Mouse (Mus musculus) kidney, adult 8-10 months (tissue): ENCODE results near the gene Gja4.

Experiments used
- DNase-seq, 2 experiments: peaks; one replicate each; pipeline ENCODE4 v3.0.0; 2022

Gja4 gene

DNA sequence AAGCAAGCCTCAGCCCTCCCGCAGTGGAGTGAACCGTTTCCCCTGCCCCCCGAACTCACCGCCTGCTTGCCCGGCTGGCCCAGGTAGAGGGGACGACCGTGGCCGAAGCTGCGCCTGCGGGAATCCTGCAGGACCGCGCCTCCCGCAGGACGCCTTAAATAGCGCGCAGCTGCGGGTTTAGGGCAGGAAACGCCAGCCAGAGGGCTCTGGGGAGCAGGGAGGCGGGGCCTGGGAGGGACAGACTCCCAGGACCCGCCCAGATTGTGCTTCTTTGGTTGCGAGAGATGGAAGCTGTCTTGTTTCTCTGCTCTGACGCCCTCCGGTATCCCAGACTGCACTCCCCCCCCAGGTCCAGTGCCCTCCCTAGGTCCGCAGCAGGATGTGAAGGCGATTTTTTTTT lies at the start of gene Gja4:
TSS of gene Gja4 (minus strand) at position 179 of the 400 bp plus-strand sequence.
- peak; percentile 61 to 72 for DNase-seq

DNA sequence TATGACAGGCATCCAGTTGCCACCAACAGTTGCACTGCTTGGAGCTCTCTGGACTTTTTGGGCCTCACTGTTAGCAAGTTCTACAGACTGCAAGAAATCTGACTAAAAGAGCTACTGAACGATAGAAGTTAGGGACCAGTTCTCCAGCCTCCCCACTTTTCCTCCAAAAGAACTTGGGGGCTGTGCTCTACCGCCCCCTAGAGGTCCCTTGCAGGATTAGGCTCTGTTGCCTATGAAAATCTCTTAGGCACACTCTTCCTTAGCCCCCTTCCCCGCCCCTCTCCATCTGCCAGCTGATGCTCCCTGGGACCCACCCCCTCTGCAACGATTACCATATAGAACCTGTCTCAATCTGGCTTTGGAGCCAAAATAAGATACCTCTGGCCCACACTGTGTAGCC lies 49.5 kb upstream of the Gja4 start:
- DNase-seq: no peak

DNA sequence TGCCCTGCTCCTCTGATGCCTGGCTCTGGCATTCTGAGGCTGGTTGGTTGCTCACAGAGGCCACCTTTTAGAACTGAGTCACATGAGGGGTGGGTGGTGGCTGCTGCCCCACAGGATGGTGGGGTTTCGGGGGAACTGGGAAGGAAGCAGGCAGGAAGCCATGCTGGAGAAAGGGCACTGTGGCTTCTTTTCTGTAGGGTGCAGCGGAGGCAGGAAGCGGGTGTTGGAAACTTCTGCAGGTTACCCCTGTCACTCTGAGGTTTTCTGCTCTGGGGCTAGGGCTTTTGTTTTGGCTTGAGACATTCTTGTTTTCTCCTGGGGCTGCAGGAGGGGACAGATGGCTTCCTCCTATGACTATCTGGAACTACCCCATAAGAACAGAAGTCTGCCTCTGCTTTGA lies 48.7 kb upstream of the Gja4 start:
- DNase-seq: no peak

DNA sequence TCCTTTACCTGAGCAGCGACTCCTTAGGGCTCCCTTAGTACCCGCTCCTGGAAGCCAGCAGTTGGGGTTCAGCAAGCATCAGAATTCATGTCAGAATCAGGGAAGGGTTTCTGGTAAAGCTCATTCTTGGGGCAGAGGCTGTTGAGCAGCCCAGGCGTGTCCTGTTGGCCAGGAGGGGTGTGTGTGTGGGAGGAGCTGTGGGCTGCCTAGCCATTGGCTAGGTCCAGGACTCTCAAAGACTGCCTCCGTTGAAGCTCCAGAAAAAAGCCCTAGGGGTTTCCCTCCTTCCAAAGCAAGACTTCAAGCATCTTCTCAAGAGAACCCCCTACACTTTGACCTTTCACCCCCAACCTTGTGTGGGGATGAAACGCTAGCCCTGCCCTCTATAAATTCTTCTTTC lies 44.2 kb upstream of the Gja4 start, which contains the start of gene Gjb5:
TSS of gene Gjb5 (minus strand) at position 164 of the 400 bp plus-strand sequence.
- no peak for DNase-seq

DNA sequence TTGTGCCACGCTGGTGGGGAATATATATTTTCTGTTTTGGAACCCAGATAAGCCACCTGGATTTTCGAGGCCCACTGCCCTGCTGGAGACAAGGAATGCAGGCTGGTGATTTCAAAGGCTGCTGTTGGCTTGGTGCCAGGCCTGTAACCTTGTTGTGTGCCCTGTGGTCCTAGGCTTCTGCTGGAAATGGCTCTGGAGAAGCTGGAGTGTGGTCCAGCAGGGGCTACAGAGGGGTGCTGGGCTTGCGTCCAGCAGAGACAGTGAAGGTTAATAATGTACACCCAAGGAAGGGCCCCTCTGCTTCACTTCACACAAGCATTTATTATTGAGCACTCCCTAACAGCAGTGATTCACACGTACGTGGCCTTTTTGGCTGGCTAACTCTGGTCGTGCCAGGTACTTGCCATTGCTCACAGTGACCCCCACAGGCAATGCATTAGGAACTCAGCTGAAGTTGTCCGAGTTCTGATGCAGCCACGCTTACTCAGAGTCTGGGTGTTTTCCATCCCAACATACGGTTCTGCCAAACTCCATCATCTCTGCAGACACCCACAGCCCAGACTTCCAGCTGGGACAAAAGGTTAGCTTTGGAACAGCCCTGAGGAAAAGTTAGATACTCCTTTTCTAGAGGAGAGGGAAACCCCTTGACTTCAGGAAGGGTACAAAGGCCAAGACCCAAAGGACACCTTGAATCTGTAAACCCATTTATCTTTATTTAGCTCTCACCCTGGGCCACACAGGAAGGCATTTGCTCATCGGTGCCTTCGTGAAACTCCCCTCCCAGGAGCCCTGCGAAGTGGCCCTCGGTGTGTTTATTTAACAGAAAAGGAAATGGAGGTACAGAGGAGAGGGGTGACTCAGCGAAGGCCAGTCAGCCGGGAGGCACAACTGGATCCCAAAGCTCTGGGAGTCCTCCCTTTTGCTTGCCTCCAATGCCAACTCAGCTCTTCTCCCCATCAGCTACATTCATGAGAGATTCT lies 41.0 kb upstream of the Gja4 start:
- DNase-seq: peak; percentile 4 to 9

DNA sequence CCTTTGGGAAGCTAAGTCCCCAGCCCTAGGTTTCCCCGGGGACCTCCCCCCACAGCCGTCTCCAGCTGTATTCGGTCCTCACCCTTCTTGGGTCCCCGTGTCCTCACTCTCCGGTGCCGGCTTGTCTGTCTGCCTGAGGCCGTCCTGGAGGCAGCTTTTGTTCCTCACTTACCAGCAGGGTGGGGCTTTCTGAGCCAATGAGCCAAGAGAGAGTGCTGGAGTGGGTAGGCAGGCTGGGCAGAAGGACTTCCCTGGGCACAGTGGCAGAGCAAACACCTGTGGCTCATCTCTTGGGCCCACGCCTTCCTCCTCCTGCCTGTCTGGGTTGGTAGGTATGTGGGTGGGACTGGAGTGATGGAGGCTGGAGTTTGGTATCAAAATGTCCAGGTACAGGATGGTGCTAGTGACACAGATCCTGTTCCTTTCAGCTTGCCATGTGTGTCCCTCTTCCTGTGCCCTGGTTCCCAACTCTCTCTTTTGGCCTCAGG lies 40.2 kb upstream of the Gja4 start, which contains the start of gene Gjb4:
TSS of gene Gjb4 (minus strand) at position 131 of the 488 bp plus-strand sequence.
- DNase-seq: no peak

DNA sequence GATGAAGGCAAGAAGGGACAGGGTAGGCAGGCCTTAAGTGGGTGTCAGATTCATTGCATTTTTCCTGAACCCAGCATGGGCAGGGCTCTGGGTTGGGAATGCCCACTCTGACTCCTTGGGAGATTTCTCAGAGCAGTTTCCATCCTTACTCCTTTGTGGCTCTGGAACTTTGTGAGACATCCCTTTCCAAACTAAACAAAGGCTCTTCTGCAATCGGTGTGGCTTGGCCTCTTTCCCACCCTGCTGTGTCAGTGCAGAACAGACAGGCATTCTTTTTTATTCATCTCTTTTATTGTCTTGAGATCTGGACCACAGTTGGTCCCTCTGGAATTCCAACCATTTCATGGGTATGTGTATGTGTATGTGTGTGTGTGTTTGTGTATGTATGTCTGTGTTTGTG lies 38.8 kb upstream of the Gja4 start:
- no peak for DNase-seq

DNA sequence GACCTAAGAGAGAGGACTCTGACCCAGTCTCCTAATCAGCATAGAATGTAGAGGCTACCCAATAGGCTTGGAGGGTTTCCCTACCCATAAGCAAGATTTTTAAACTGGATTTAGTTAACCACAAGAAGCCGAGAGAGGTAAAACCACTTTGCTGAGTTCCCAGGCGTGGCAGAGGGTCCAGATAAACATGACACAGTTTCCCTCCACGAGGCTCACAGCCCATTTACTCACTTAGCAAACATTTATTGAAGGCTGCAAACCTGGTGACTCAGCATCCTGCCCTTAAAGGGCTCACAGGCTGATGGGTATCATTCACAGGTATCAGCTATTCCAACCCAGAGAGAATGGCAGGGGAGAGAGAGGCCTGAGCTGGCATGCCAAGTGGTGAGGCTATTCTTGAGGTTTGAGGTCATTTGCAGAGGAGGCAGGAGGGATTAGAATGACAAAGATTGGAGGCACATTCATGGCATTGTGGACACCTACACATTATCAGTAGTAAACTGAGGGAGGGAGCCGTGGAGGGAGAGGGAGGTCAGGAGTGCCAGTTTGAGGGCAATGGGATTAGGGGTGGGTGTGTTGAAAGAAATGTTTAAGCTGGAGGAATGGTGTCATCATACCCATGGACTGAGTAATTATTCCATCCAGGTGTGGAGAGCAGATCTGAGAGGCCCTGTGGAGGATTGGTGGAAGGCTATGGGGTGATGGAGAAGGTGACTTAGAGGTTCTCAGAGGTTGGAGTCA lies 35.9 kb upstream of the Gja4 start:
- DNase-seq: no peak

DNA sequence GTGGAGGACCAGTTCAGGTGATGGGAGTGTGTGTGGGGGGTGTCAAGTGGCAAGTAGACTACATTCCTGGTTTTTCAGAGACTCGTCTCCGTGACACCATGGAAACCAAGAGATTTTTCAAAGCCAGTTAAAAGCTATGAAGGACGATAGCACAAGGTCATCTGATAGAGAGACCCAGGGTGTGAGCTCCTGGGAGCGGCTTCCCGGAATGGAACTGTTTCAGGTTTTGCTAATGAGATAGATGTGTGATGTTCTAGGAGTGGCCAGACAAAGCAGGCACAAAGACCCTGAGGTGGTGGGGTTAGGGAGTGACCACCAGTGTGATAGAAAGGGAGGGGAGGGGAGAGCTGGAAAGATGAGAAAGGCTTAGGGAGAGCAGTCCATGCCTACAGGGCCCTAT lies 31.2 kb upstream of the Gja4 start:
- DNase-seq: no peak

DNA sequence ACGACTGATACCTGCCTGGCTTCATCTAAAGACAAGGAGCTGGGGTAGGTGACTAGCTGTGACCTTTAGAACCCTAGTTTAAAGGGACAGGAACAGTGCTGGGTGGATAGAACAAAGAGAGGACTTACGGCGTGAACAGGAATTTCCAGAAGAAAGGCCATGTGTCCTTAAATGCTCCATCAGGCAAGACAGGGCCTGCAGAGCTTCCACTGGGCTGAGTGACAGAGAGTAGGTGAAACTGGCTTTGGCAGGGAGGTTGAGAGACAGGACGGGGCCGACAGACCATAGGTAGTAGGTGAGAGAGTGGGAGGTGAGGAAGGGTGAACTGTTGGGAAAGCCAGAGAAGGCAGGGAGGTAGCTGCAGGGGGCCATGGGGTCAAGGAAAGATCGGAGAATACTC lies 27.5 kb upstream of the Gja4 start:
- no peak for DNase-seq

DNA sequence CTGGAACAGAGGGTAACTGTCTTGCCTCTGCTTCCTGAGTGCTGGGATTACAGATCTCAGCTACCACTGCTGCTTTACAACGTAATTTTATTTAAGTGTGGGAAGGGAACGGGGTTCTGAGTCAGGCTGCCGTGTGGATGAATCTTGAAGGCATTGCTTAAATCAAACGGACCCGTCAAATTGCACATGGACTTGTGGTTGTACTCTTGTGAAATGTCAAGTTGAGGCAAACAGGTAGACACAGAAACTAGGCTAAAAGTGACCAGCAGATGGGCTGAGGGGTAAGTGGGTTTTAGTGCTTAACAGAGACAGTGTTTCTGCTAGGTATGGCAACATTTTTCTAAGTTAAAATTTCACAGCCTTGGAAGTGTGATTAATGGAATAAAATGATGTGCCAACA lies 23.8 kb upstream of the Gja4 start:
- no peak for DNase-seq

DNA sequence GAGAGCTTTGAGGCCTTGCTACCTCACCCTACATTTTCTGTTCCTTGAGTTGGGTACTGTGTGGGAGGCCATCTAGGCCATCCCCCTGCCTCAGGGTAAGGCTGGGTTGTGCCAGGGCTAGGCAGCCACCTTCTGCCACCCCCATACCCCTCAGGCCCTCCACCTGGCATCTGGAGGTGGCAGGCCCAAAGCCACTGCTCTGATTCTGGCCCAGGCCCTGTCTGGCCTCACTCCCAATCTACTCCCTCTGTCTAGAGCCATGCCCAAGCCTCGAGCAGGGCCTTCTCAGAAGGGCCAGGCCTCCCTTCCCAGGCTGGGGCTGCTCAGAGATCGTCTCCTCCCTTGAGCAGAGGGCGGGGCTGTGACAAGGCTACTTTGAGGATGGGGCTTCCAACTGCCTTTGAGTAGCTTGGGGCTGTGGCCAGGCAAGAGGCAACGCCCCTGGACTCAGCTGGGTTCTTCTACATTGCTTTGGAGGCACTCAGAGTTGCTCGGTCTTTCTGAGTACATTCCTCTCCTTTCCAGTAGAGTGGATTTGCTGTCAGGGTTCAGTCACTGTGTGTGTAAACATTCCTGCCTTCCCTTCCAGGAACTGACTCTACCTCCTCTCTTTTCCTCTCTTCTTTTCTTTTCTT lies 21.1 kb upstream of the Gja4 start:
- no peak for DNase-seq

DNA sequence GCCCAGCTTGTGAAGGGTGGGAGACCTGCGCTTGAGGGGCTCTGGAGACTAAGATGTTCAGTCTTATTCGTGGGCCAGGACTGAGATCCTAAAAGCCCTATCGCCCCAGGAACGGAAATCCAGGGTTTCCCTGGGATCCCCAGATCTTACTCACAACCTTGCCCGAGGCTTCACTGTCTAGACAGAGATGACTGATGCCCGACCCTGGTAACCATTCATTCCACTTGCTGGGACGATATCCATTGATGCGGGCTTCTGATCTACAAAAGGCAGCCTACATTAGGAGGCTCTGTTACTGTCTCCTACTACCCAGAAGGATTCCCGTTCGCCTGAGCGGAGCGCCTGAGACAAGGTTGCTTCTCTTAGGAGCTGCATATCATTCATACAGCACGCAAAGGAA lies 17.3 kb upstream of the Gja4 start:
- no peak for DNase-seq

DNA sequence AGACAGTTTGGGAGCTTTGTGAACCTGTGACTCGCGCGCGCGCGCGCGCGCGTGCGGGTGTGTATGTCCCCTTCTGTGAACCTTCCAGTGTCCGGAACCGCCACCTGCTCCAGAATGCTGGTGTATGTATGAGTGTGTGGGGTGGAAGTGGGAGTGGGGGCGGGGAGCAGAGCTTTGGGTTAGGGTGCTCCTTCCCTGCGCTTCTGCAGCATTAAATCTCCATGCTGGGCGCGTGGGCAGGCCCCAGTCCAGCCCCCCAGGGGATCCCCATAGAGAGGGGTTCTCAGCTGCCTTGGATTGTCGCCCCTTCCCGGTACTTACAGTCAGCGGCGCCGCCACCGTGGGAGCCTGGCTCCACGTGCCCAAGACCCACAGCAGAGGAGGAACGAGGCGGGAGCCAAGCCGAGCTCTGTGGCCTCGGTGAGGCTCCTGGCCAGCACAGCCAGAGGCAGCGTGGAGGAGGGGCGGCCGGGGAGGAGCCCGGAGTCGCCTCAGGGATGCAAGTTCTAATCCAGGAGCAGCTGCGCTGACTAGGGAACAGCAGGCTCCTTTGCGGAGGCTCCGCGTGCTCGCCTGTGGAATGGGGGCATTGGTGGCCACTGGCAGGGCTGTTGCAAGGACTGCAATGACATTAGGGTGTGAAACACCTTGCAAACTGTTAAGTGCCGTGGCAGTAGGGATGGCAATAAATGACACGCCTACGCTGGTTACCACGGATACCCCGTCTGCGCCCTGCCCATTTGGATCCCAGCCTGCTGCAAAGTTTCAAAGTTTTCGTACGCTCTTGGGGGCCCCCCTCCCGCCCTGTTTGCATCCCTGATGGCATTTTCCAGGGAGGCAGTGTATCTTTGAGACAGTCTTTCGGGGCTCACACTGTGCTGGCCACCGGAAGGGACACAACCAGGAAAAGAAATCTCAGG lies 16.6 kb upstream of the Gja4 start, which contains the start of gene Gjb3:
TSS of gene Gjb3 (minus strand) at position 664 of the 920 bp plus-strand sequence.
- DNase-seq: no peak

DNA sequence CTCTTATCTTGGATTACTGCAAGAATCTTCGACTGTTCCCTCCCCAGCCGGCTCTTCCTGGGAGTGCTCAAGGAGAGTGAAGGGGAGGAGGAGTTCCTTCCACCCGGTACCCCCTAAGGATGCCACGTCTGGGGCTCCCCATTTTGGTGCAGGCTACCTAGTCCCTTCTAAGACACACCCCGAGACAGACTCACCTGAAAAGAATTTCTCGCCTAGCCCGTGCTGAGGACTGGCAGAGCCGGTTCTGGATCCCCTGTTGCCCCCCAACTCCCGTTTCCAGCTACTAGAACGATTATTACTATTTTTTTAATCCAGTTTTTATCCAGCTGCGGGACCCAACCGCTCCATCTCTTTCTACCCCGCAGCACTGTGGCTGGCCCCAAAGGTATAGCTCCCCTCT lies 15.9 kb upstream of the Gja4 start:
- no peak for DNase-seq

DNA sequence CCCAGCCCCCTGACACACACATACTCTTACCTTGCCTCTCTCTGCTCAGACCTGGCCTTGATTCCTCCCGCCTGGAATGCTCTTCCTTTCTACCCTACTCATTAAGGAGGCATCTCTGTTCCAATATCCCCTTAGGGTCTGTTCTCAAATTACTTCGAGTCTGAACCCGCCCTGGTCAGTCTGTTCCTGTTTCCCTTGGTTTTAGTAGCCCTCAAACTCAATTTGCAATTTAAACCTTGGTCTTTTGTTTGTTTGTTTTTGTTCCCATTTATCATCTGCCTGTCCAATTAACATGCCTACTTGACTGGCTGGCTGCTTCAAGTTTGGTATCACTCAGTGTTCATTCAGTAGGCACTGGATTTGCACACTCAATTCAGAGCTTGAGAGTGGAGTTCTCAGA lies 15.2 kb upstream of the Gja4 start:
- DNase-seq: no peak

DNA sequence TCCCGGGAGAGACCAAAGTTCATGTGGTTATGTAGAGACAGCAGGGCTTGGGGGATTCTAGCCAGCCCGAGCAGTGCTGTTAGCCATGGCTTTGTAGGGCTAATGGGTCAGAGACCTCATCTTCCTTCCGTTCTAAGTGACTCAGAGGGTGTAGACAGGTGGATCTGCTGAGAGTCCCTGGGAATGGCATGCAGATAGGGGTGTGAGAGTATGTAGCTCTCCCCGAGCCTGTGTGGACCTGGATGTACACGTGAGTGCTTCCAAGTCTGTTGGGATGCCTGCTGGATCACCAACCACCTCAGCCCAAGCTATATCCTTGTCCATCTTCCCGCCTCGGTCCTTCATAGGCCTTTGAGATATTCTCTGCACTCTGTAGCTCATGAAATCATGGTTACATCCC lies 14.5 kb upstream of the Gja4 start:
- no peak for DNase-seq

DNA sequence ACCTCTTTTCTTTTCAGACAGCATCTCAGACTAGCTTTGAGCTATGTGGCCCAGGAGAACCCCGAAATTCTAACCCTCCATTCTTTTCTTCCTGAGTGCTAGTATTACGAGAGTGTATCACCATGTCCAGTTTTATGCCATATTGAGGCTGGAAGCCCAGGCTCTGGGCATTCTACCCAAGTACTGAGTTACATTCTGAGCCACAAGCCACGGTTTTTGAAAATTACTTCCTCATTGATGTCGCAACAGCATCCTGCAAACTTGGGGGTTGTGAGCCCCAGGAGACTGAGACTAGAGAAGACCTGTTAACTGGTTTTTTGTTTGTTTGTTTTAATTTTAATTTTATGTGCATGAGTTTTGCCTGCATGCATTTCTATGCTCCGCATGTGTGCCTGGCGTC lies 13.9 kb upstream of the Gja4 start:
- no peak for DNase-seq

DNA sequence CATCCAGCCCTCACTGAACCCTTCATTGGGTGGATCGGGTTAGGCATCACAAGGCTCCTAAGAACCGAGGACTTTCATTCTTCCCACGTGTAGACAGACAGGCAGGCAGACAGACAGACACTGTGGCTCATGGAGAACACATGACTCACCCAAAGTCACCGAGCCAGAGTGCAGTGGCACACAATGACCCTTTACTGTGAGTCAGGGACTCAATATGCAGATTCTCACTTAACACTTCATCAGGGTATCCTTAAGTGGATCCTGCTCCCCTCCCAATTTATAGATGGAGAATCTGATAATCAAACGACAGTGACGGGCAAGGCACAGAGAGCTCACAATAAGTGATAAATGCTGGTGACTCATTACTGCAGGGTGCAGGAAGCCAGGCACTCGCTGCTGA lies 13.4 kb upstream of the Gja4 start:
- DNase-seq: no peak

DNA sequence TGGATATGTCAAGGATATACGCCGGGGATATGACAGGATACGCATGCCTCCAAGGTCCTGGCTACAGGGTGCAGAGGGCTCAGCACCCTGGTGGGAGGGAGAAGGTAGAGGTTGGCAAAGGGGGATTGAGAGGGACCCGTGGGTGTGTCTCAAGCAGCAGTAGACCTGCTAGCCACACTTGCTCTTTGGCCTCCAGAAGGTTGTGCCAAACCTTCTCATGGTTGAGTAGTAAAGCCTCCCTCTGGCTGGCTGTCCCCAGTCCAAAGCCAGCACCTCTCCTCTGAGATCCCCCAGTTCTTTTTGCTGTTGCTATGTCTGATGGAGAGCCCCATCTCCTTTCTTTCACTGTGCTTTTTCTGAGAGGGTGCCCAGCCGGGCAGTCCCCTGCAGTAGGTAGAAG lies 11.4 kb upstream of the Gja4 start:
- DNase-seq: peak in 1 of 2 experiments; percentile 37

DNA sequence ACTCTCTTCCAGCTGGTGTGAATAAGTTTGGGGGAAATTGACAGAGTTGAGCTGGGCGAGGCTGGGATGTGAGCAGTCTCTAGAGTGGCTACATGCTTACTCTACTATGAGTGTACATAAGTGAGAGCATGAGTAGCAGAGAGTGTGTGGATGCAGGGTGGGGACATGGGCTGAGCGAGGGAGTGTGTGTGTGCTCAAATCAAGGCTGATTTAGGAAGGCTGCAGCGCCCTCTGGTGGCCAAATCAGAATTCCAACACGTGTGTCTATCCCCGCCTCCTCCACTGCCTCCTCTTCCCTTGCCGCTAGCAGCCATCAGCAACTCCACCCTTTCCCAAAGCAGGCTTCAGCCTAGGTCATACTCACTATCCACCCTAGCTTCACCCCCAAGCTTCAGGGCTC lies 10.9 kb upstream of the Gja4 start:
- DNase-seq: peak; percentile 37 to 74

DNA sequence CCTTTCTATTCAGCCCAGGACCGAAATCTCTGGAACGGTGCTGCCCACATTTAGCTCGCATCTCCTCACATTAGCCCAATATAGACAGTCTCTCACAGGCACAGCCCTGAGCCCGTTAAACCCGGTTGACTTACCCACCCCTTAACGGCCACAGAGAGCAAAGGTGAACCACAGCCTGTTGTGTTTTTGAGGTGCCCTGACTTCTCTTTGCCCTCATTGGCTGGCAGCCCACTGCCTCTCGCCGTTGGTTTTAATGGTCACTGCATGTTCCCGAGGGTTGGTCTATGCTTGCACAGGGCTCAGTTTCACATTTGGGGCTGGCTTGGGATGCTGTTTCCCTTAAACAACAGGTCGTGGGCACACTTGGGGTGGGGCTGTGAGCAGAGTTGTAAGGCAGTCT lies 10.5 kb upstream of the Gja4 start:
- peak; percentile 45 to 78 for DNase-seq
